Mouse (Mus musculus): ENCODE results near the gene Spindoc.

- TF ChIP-seq MAX (IDR thresholded peaks at IDR 0.05; ENCODE audit: low read length) (no peak), RCOR1 (IDR thresholded peaks at IDR 0.05; ENCODE audit: low read depth, low read length) (no peak), MAFK (IDR thresholded peaks at IDR 0.05; ENCODE audit: borderline replicate concordance, low read depth, low read length) (no peak), NELFE (IDR thresholded peaks at IDR 0.05; ENCODE audit: low read depth, low read length) (no peak), CTCF (IDR thresholded peaks at IDR 0.05 in 2 of 3, conservative IDR thresholded peaks at IDR 0.05 in 1 of 3; ENCODE audit: control insufficient read depth in 1 of 3, insufficient read depth in 1 of 3, low read depth in 2 of 3, low read length in 3 of 3, poor library complexity in 1 of 3, severe bottlenecking in 1 of 3) (no peak), MYB (IDR thresholded peaks at IDR 0.05; ENCODE audit: low read depth, low read length) (no peak), POLR2A (IDR thresholded peaks at IDR 0.05; ENCODE audit: control insufficient read depth in 1 of 2, insufficient read depth in 1 of 2, low read depth in 1 of 2, low read length in 2 of 2, poor library complexity in 1 of 2) (no peak), TBP (IDR thresholded peaks at IDR 0.05; ENCODE audit: low read depth, low read length) (no peak), RAD21 (IDR thresholded peaks at IDR 0.05; ENCODE audit: low read depth, low read length) (no peak), SMC3 (IDR thresholded peaks at IDR 0.05; ENCODE audit: low read depth, low read length) (no peak), EP300 (IDR thresholded peaks at IDR 0.05; ENCODE audit: low read depth in 1 of 2, low read length in 2 of 2) (no peak)
Observed at GRCm38 (mm10) chr19:7320181-7320580, 62.6 kb downstream of the Spindoc start.
